Mouse (Mus musculus): Measurements from ENCODE around the gene Vpreb1. TPM values are rescaled to one million over a fixed set of nuclear protein-coding genes. Genes with fewer than 3 reads are reported as not detected.

The Vpreb1 gene
- not detected for total RNA-seq (2021)
- long read RNA-seq, experiment 1: 0 reads
- long read RNA-seq, experiment 2: 0 reads

- peak; percentile 87 for DNase-seq (ENCODE audit: low spot score)
Measured at GRCm38 (mm10) chr16:16870617-16871331, at the start of gene Vpreb1, which contains the start of gene Top3b. Gene Vpreb1, minus strand, starts transcription at chr16:16870843. Gene Top3b, plus strand, starts transcription at chr16:16870736.

- DNase-seq (ENCODE audit: low spot score): no peak
Measured at GRCm38 (mm10) chr16:16918441-16919117, 47.9 kb upstream of the Vpreb1 start.

- no peak for DNase-seq (ENCODE audit: low spot score)
Measured at GRCm38 (mm10) chr16:16913440-16913839, 42.8 kb upstream of the Vpreb1 start.

- DNase-seq (ENCODE audit: low spot score): peak; percentile 73
Measured at GRCm38 (mm10) chr16:16911641-16912597, 41.3 kb upstream of the Vpreb1 start.

GRCm38 (mm10) chr16:16907799-16908198 lies 37.2 kb upstream of the Vpreb1 start:
- peak; percentile 47 for DNase-seq (ENCODE audit: low spot score)

- no peak for DNase-seq (ENCODE audit: low spot score)
Measured at GRCm38 (mm10) chr16:16903188-16903587, 32.5 kb upstream of the Vpreb1 start.

- no peak for DNase-seq (ENCODE audit: low spot score)
Measured at GRCm38 (mm10) chr16:16902329-16902728, 31.7 kb upstream of the Vpreb1 start.

GRCm38 (mm10) chr16:16897056-16897584 lies 26.5 kb upstream of the Vpreb1 start:
- DNase-seq (ENCODE audit: low spot score): no peak

- peak; percentile 94 for DNase-seq (ENCODE audit: low spot score)
Measured at GRCm38 (mm10) chr16:16896382-16897055, 25.9 kb upstream of the Vpreb1 start, which contains the start of gene Ppm1f. Gene Ppm1f, plus strand, starts transcription at chr16:16896469.

- no peak for DNase-seq (ENCODE audit: low spot score)
Measured at GRCm38 (mm10) chr16:16896015-16896381, 25.4 kb upstream of the Vpreb1 start.

GRCm38 (mm10) chr16:16892366-16892765 lies 21.7 kb upstream of the Vpreb1 start:
- DNase-seq (ENCODE audit: low spot score): no peak

- DNase-seq (ENCODE audit: low spot score): no peak
Measured at GRCm38 (mm10) chr16:16888341-16888740, 17.7 kb upstream of the Vpreb1 start.

- DNase-seq (ENCODE audit: low spot score): no peak
Measured at GRCm38 (mm10) chr16:16879025-16879424, 8.4 kb upstream of the Vpreb1 start.

GRCm38 (mm10) chr16:16870241-16870616 lies 414 bp downstream of the Vpreb1 start:
- no peak for DNase-seq (ENCODE audit: low spot score)

- peak; percentile 3 for DNase-seq (ENCODE audit: low spot score)
Measured at GRCm38 (mm10) chr16:16865696-16866561, 4.7 kb downstream of the Vpreb1 start.

GRCm38 (mm10) chr16:16865217-16865616 lies 5.4 kb downstream of the Vpreb1 start:
- no peak for DNase-seq (ENCODE audit: low spot score)

- no peak for DNase-seq (ENCODE audit: low spot score)
Measured at GRCm38 (mm10) chr16:16863978-16864377, 6.7 kb downstream of the Vpreb1 start, which contains the start of gene Igll1. Gene Igll1, minus strand, starts transcription at chr16:16863985.

GRCm38 (mm10) chr16:16862288-16862687 lies 8.4 kb downstream of the Vpreb1 start:
- DNase-seq (ENCODE audit: low spot score): no peak

GRCm38 (mm10) chr16:16856731-16857476 lies 13.7 kb downstream of the Vpreb1 start:
- no peak for DNase-seq (ENCODE audit: low spot score)
